In genomic region chr12:24650415-24651062, GRCm38 (mm10) we compare ENCODE assay signal across 8 mouse cellular contexts. TPM values are rescaled to one million over a fixed set of nuclear protein-coding genes. Genes with fewer than 3 reads are reported as not detected.
DNase-seq lines count a peak whose midpoint lies in the region; ATAC-seq and TF ChIP-seq lines count a peak whose summit lies in the region.

No protein-coding gene starts in this region.

- peak overlapping the region; percentile 53 to 79 for H3K4me3 ChIP-seq in heart, embryonic 14.5 days (ENCODE audit: control insufficient read depth in 1 of 2, insufficient read depth in 1 of 2, low read depth in 1 of 2, low read length in 2 of 2)
- peak overlapping the region; percentile 81 for H3K4me3 ChIP-seq in G1E (ENCODE audit: low read depth, low read length)
- H3K4me3 ChIP-seq in forebrain, embryonic 15.5 days, result peak overlapping the region; percentile 78
- H3K4me3 ChIP-seq in liver, postnatal 0 days (ENCODE audit: low read depth, low read length), result peak overlapping the region; percentile 97

- no peak for ATAC-seq in heart, embryonic 14.5 days (ENCODE audit: insufficient number of reproducible peaks, insufficient read depth, low FRiP score, low read depth)
- no peak for ATAC-seq in G1E (ENCODE audit: extremely low read depth, insufficient number of reproducible peaks, low FRiP score, poor library complexity, severe bottlenecking)
- peak; percentile 29 for ATAC-seq in forebrain, embryonic 15.5 days (replicated peaks)
- no peak for ATAC-seq in liver, postnatal 0 days
- no peak for ATAC-seq in inflammation-experienced regulatory T-cells, adult 6 months

- peak overlapping the region; percentile 63 for H3K9ac ChIP-seq in heart, embryonic 14.5 days (ENCODE audit: low read length)
- H3K9ac ChIP-seq in forebrain, embryonic 15.5 days (replicated peaks), result peak overlapping the region; percentile 86
- peak overlapping the region; percentile 94 for H3K9ac ChIP-seq in liver, postnatal 0 days (replicated peaks)

- H3K27me3 ChIP-seq in heart, embryonic 14.5 days (ENCODE audit: control insufficient read depth, insufficient read depth, low read length), result no peaks in the 10 kb centered on the region
- H3K27me3 ChIP-seq in G1E (ENCODE audit: insufficient read depth, low read length), result no peaks in the 10 kb centered on the region; the same call in 1 of the 2 replicates
- no peaks in the 10 kb centered on the region for H3K27me3 ChIP-seq in forebrain, embryonic 15.5 days
- no peaks in the 10 kb centered on the region for H3K27me3 ChIP-seq in liver, postnatal 0 days (ENCODE audit: insufficient read depth, low read length)

- DNase-seq in heart, adult 18-20 months, result no peak
- DNase-seq in G1E (ENCODE audit: low spot score), result no peak
- no peak for DNase-seq in liver, postnatal 0 days
- DNase-seq in urinary bladder, postnatal 25 days (ENCODE audit: low spot score), result no peak
- DNase-seq in adrenal gland, adult 2 months, result no peak

- peaks cover 24% of the 10 kb centered on the region for H3K36me3 ChIP-seq in heart, embryonic 14.5 days (ENCODE audit: control insufficient read depth, insufficient read depth, low read length)
- H3K36me3 ChIP-seq in G1E (replicated peaks), result peaks cover 28% of the 10 kb centered on the region
- H3K36me3 ChIP-seq in forebrain, embryonic 15.5 days, result peaks cover 15% of the 10 kb centered on the region
- peaks cover 24% of the 10 kb centered on the region for H3K36me3 ChIP-seq in liver, postnatal 0 days (replicated peaks; ENCODE audit: insufficient read depth, low read length)

- WGBS in heart, embryonic 14.5 days, result 5% methylated on average over 22 of the region's 22 CpGs
- WGBS in forebrain, embryonic 15.5 days, result 3% methylated on average over 22 of the region's 22 CpGs
- 7% methylated on average over 22 of the region's 22 CpGs for WGBS in liver, postnatal 0 days (ENCODE audit: insufficient replicate concordance)

- no peak for TF ChIP-seq CTCF in G1E (IDR thresholded peaks at IDR 0.05; ENCODE audit: low read depth, low read length)
- no peak; the same call in 1 of the 2 replicates for TF ChIP-seq CTCF in liver, postnatal 0 days (IDR thresholded peaks at IDR 0.05; ENCODE audit: low read depth)

- H3K9me3 ChIP-seq in heart, embryonic 14.5 days (ENCODE audit: control insufficient read depth, low read length), result no peaks in the 10 kb centered on the region
- H3K9me3 ChIP-seq in G1E (replicated peaks), result no peaks in the 10 kb centered on the region
- no peaks in the 10 kb centered on the region for H3K9me3 ChIP-seq in forebrain, embryonic 15.5 days
- H3K9me3 ChIP-seq in liver, postnatal 0 days (ENCODE audit: low read length), result no peaks in the 10 kb centered on the region

- H3K4me1 ChIP-seq in heart, embryonic 14.5 days (ENCODE audit: control insufficient read depth in 2 of 2, insufficient read depth in 2 of 2, low read length in 2 of 2), result peaks cover 16 to 35% of the 10 kb centered on the region in 2 experiments
- peaks cover 87% of the 10 kb centered on the region for H3K4me1 ChIP-seq in G1E (ENCODE audit: insufficient read depth, low read depth, low read length)
- peaks cover 24% of the 10 kb centered on the region for H3K4me1 ChIP-seq in forebrain, embryonic 15.5 days
- H3K4me1 ChIP-seq in liver, postnatal 0 days (ENCODE audit: insufficient read depth), result peaks cover 45% of the 10 kb centered on the region

- no peak for TF ChIP-seq EP300 in liver, postnatal 0 days (IDR thresholded peaks at IDR 0.05; ENCODE audit: low read depth)

- H3K4me2 ChIP-seq in heart, embryonic 14.5 days (ENCODE audit: low read length), result peak overlapping the region; percentile 70
- peak overlapping the region; percentile 76 for H3K4me2 ChIP-seq in forebrain, embryonic 15.5 days (replicated peaks)
- peak overlapping the region; percentile 84 for H3K4me2 ChIP-seq in liver, postnatal 0 days (ENCODE audit: low read depth, low read length)

- peak overlapping the region; percentile 88 to 89 for H3K27ac ChIP-seq in heart, embryonic 14.5 days (replicated peaks in 1 of 2; ENCODE audit: control insufficient read depth in 1 of 2, insufficient read depth in 1 of 2, low read depth in 2 of 2, low read length in 2 of 2)
- peak overlapping the region; percentile 93 for H3K27ac ChIP-seq in forebrain, embryonic 15.5 days (replicated peaks)
- H3K27ac ChIP-seq in liver, postnatal 0 days (ENCODE audit: low read depth), result peak overlapping the region; percentile 87

RNA-seq across cellular contexts. Expression of gene Klf11, which starts 0.5 kb away (rescaled TPM):
- 22.3 and 23.8 TPM in 2 replicates for polyA plus RNA-seq in heart, embryonic 14.5 days (2014; fragmentation: Nextera tagmentation; extraction: Ambion mirVana)
- 10 to 100 TPM; 11.6 to 12.4 TPM for total RNA-seq in heart, adult 18-20 months (2021)
- total RNA-seq in G1E (2014; fragmentation: Nextera tagmentation) (16.0 and 18.9 TPM in 2 replicates), G1E (2017) (7.0 and 7.5 TPM in 2 replicates)
- 17.4 and 19.2 TPM in 2 replicates for polyA plus RNA-seq in G1E (2012)
- polyA plus RNA-seq in forebrain, embryonic 15.5 days (2015; fragmentation: Nextera tagmentation; extraction: Ambion mirVana), result 16.6 and 17.7 TPM in 2 replicates
- polyA plus RNA-seq in liver, postnatal 0 days (2015; fragmentation: Nextera tagmentation; extraction: Ambion mirVana), result 4.0 and 5.3 TPM in 2 replicates
- 10 to 100 TPM; 10.4 to 13.5 TPM for total RNA-seq in adrenal gland, adult 2 months (2021)
- polyA plus RNA-seq in adrenal gland, adult 2 months (2012; rRNA removed), result 8.3 and 9.1 TPM in 2 replicates
- 1 to 10 TPM; 2.3 to 3.6 (median 2.7) TPM for polyA plus RNA-seq in inflammation-experienced regulatory T-cells, adult 6 months (2017; shearing (Covaris generic))

RNA-seq across cellular contexts. Expression of gene Cys1, which starts 31.1 kb away (rescaled TPM):
- polyA plus RNA-seq in heart, embryonic 14.5 days (2014; fragmentation: Nextera tagmentation; extraction: Ambion mirVana), result 0.91 and 1.2 TPM in 2 replicates
- 1 to 10 TPM; 3.3 to 3.9 TPM for total RNA-seq in heart, adult 18-20 months (2021)
- total RNA-seq in G1E (2014; fragmentation: Nextera tagmentation) (1.2 TPM in 1 of 2 replicates, not detected in the other), G1E (2017) (0.12 TPM in 1 of 2 replicates, not detected in the other)
- polyA plus RNA-seq in G1E (2012), result not detected in 2 replicates
- 2.1 TPM in 2 replicates for polyA plus RNA-seq in forebrain, embryonic 15.5 days (2015; fragmentation: Nextera tagmentation; extraction: Ambion mirVana)
- polyA plus RNA-seq in liver, postnatal 0 days (2015; fragmentation: Nextera tagmentation; extraction: Ambion mirVana), result 0.31 and 0.50 TPM in 2 replicates
- total RNA-seq in adrenal gland, adult 2 months (2021), result 1 to 10 TPM; 2.4 to 4.5 TPM
- polyA plus RNA-seq in adrenal gland, adult 2 months (2012; rRNA removed), result 5.6 and 6.0 TPM in 2 replicates
- not detected for polyA plus RNA-seq in inflammation-experienced regulatory T-cells, adult 6 months (2017; shearing (Covaris generic))

RNA-seq across cellular contexts. Expression of gene Rrm2, which starts 57.5 kb away (rescaled TPM):
- polyA plus RNA-seq in heart, embryonic 14.5 days (2014; fragmentation: Nextera tagmentation; extraction: Ambion mirVana), result 189 and 209 TPM in 2 replicates
- 1 to 10 TPM; 2.0 to 3.4 TPM for total RNA-seq in heart, adult 18-20 months (2021)
- total RNA-seq in G1E (2014; fragmentation: Nextera tagmentation) (330 and 343 TPM in 2 replicates), G1E (2017) (304 and 352 TPM in 2 replicates)
- polyA plus RNA-seq in G1E (2012), result 504 and 622 TPM in 2 replicates
- 180 and 182 TPM in 2 replicates for polyA plus RNA-seq in forebrain, embryonic 15.5 days (2015; fragmentation: Nextera tagmentation; extraction: Ambion mirVana)
- polyA plus RNA-seq in liver, postnatal 0 days (2015; fragmentation: Nextera tagmentation; extraction: Ambion mirVana), result 235 and 276 TPM in 2 replicates
- total RNA-seq in adrenal gland, adult 2 months (2021), result 1 to 10 TPM; 7.7 to 9.1 TPM
- polyA plus RNA-seq in adrenal gland, adult 2 months (2012; rRNA removed), result 2.8 and 6.0 TPM in 2 replicates
- polyA plus RNA-seq in inflammation-experienced regulatory T-cells, adult 6 months (2017; shearing (Covaris generic)), result 100 to 1,000 TPM in 1 of 3 experiments, 10 to 100 TPM in 2; 41.3 to 492 (median 44.8) TPM
